9 mouse cellular contexts compared by ENCODE assay signal in the genomic region with DNA sequence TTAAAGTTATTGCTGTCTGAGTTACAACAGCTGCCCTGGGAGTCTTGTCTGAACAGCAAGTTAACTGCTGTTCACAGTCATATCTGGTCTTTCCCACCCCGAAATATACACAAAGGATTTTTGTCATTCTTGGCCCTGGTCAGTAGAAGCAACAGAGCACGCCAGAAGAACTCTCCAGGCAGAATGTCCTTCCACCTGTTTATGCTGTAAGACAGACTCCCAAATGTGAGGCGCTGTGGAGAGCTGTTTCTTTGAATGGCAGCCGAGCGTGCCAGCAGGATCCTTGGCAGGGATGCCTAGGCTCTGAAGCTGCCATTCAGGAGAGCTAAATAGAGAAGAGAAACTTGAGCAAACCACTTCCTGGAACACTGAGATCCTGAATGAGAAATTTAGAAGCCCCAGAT. TPM values are rescaled to one million over a fixed set of nuclear protein-coding genes. Genes with fewer than 3 reads are reported as not detected.
DNase-seq lines count a peak whose midpoint lies in the region; ATAC-seq lines count a peak whose summit lies in the region.
"Had no signal": no experiment of that assay in that cellular context is flagged by ENCODE, and none has a peak within 500 bp of the region (broad histone marks: within the 10 kb centered on the region; RNA-seq: fewer than 3 reads in every experiment).

No protein-coding gene starts in this region.

- H3K36me3 ChIP-seq in midbrain, embryonic 14.5 days (ENCODE audit: control insufficient read depth, insufficient read depth, low read length): no peaks in the 10 kb centered on the region
- H3K36me3 ChIP-seq in midbrain, embryonic 10.5 days: no peaks in the 10 kb centered on the region
- no peaks in the 10 kb centered on the region for H3K36me3 ChIP-seq in embryonic facial prominence, embryonic 15.5 days
- H3K36me3 ChIP-seq in heart, embryonic 12.5 days: no peaks in the 10 kb centered on the region
- H3K36me3 ChIP-seq in lung, embryonic 16.5 days (ENCODE audit: control insufficient read depth, insufficient read depth, low read length): no peaks in the 10 kb centered on the region
- H3K36me3 ChIP-seq in stomach, embryonic 14.5 days (ENCODE audit: control insufficient read depth, insufficient read depth, low read length): no peaks in the 10 kb centered on the region
- H3K36me3 ChIP-seq: midbrain, embryonic 12.5 days had no signal

- no peaks in the 10 kb centered on the region for H3K27me3 ChIP-seq in midbrain, embryonic 14.5 days (ENCODE audit: control insufficient read depth, insufficient read depth, low read length)
- H3K27me3 ChIP-seq in midbrain, embryonic 10.5 days (ENCODE audit: low read depth, poor library complexity, severe bottlenecking): no peaks in the 10 kb centered on the region
- H3K27me3 ChIP-seq in embryonic facial prominence, embryonic 15.5 days: no peaks in the 10 kb centered on the region; the same call in 1 of the 2 replicates
- no peaks in the 10 kb centered on the region for H3K27me3 ChIP-seq in heart, embryonic 12.5 days (replicated peaks)
- H3K27me3 ChIP-seq in lung, embryonic 16.5 days (ENCODE audit: control insufficient read depth, insufficient read depth, low read depth, low read length): no peaks in the 10 kb centered on the region
- H3K27me3 ChIP-seq in stomach, embryonic 14.5 days (ENCODE audit: control insufficient read depth, insufficient read depth, low read length): no peaks in the 10 kb centered on the region
- H3K27me3 ChIP-seq: midbrain, embryonic 12.5 days had no signal

- H3K4me3 ChIP-seq in midbrain, embryonic 14.5 days (replicated peaks; ENCODE audit: low read depth, low read length): no peak overlapping the region
- H3K4me3 ChIP-seq in midbrain, embryonic 10.5 days: no peak overlapping the region
- no peak overlapping the region for H3K4me3 ChIP-seq in embryonic facial prominence, embryonic 15.5 days (replicated peaks)
- H3K4me3 ChIP-seq in heart, embryonic 12.5 days: no peak overlapping the region
- no peak overlapping the region for H3K4me3 ChIP-seq in lung, embryonic 16.5 days (ENCODE audit: low read length)
- H3K4me3 ChIP-seq in stomach, embryonic 14.5 days (ENCODE audit: low read depth, low read length): no peak overlapping the region
- H3K4me3 ChIP-seq: midbrain, embryonic 12.5 days had no signal

- no peak overlapping the region for H3K9ac ChIP-seq in midbrain, embryonic 14.5 days (replicated peaks; ENCODE audit: low read length)
- H3K9ac ChIP-seq in embryonic facial prominence, embryonic 15.5 days: no peak overlapping the region
- no peak overlapping the region for H3K9ac ChIP-seq in heart, embryonic 12.5 days
- H3K9ac ChIP-seq in lung, embryonic 16.5 days (ENCODE audit: low read length): no peak overlapping the region
- H3K9ac ChIP-seq in stomach, embryonic 14.5 days (replicated peaks; ENCODE audit: low read depth, low read length): no peak overlapping the region
- H3K9ac ChIP-seq: midbrain, embryonic 12.5 days had no signal

- H3K9me3 ChIP-seq in midbrain, embryonic 14.5 days (ENCODE audit: control insufficient read depth, low read length): no peaks in the 10 kb centered on the region
- H3K9me3 ChIP-seq in midbrain, embryonic 10.5 days (replicated peaks): no peaks in the 10 kb centered on the region
- H3K9me3 ChIP-seq in embryonic facial prominence, embryonic 15.5 days (replicated peaks): no peaks in the 10 kb centered on the region
- no peaks in the 10 kb centered on the region for H3K9me3 ChIP-seq in heart, embryonic 12.5 days (replicated peaks)
- no peaks in the 10 kb centered on the region for H3K9me3 ChIP-seq in lung, embryonic 16.5 days (ENCODE audit: control insufficient read depth, low read length)
- H3K9me3 ChIP-seq in stomach, embryonic 14.5 days (ENCODE audit: control insufficient read depth, low read depth, low read length): no peaks in the 10 kb centered on the region
- H3K9me3 ChIP-seq: midbrain, embryonic 12.5 days had no signal

- no peak overlapping the region for H3K4me2 ChIP-seq in midbrain, embryonic 14.5 days (ENCODE audit: low read length)
- H3K4me2 ChIP-seq in embryonic facial prominence, embryonic 15.5 days (replicated peaks): peak overlapping the region; percentile 34; the same call in 1 of the 2 replicates
- H3K4me2 ChIP-seq in heart, embryonic 12.5 days: peak overlapping the region; percentile 11; the same call in 1 of the 2 replicates
- peak overlapping the region; percentile 31; the same call in 1 of the 2 replicates for H3K4me2 ChIP-seq in lung, embryonic 16.5 days (ENCODE audit: low read depth, low read length)
- H3K4me2 ChIP-seq in stomach, embryonic 14.5 days (replicated peaks; ENCODE audit: low read depth, low read length): no peak overlapping the region; the same call in 1 of the 2 replicates
- H3K4me2 ChIP-seq: midbrain, embryonic 12.5 days had no signal

- no peak for ATAC-seq in midbrain, embryonic 14.5 days (ENCODE audit: low FRiP score, low TSS enrichment)
- ATAC-seq in embryonic facial prominence, embryonic 15.5 days (ENCODE audit: insufficient number of reproducible peaks, low FRiP score, low TSS enrichment, low read depth): peak; percentile 44; the same call in 1 of the 2 replicates
- ATAC-seq in heart, embryonic 12.5 days (ENCODE audit: insufficient number of reproducible peaks, low FRiP score): no peak
- peak; percentile 86 for ATAC-seq in lung, embryonic 16.5 days (ENCODE audit: low read depth)
- ATAC-seq in stomach, embryonic 14.5 days (ENCODE audit: insufficient number of reproducible peaks, insufficient read depth, low FRiP score, low read depth): peak; percentile 74; the same call in 1 of the 2 replicates

- H3K4me1 ChIP-seq in midbrain, embryonic 14.5 days (ENCODE audit: control insufficient read depth, insufficient read depth, low read length): no peaks in the 10 kb centered on the region
- no peaks in the 10 kb centered on the region for H3K4me1 ChIP-seq in midbrain, embryonic 10.5 days
- peaks cover 20% of the 10 kb centered on the region for H3K4me1 ChIP-seq in embryonic facial prominence, embryonic 15.5 days
- peaks cover 41% of the 10 kb centered on the region for H3K4me1 ChIP-seq in heart, embryonic 12.5 days (replicated peaks)
- H3K4me1 ChIP-seq in lung, embryonic 16.5 days (replicated peaks; ENCODE audit: control insufficient read depth, insufficient read depth, low read length): peaks cover 27% of the 10 kb centered on the region
- peaks cover 8% of the 10 kb centered on the region; the same call in 1 of the 2 replicates for H3K4me1 ChIP-seq in stomach, embryonic 14.5 days (ENCODE audit: control insufficient read depth, insufficient read depth, low read length)
- H3K4me1 ChIP-seq: midbrain, embryonic 12.5 days had no signal

- WGBS in midbrain, embryonic 14.5 days: 47% methylated on average over 5 of the region's 5 CpGs
- WGBS in midbrain, embryonic 10.5 days: 50% methylated on average over 5 of the region's 5 CpGs
- WGBS in embryonic facial prominence, embryonic 15.5 days: 19% methylated on average over 5 of the region's 5 CpGs
- WGBS in heart, embryonic 12.5 days: 29% methylated on average over 5 of the region's 5 CpGs
- WGBS in lung, embryonic 16.5 days: 14% methylated on average over 5 of the region's 5 CpGs
- 22% methylated on average over 5 of the region's 5 CpGs for WGBS in stomach, embryonic 14.5 days

- H3K27ac ChIP-seq in midbrain, embryonic 14.5 days (replicated peaks; ENCODE audit: low read depth, low read length): no peak overlapping the region
- no peak overlapping the region for H3K27ac ChIP-seq in midbrain, embryonic 10.5 days (replicated peaks)
- peak overlapping the region; percentile 79 for H3K27ac ChIP-seq in embryonic facial prominence, embryonic 15.5 days (replicated peaks)
- H3K27ac ChIP-seq in heart, embryonic 12.5 days (ENCODE audit: poor library complexity, severe bottlenecking): peak overlapping the region; percentile 70
- H3K27ac ChIP-seq in lung, embryonic 16.5 days (ENCODE audit: low read length): peak overlapping the region; percentile 69
- H3K27ac ChIP-seq in stomach, embryonic 14.5 days (ENCODE audit: low read length): peak overlapping the region; percentile 45; the same call in 1 of the 2 replicates
- H3K27ac ChIP-seq: midbrain, embryonic 12.5 days had no signal

- peak; percentile 51 for DNase-seq in midbrain, embryonic 14.5 days
- DNase-seq in midbrain, embryonic 10.5 days (ENCODE audit: low spot score): no peak
- DNase-seq in kidney, postnatal 4 days: peak; percentile 26 to 45
- DNase-seq in retina, postnatal 1 day: no peak

RNA-seq across cellular contexts. Expression of a gene that starts 23.4 kb away (rescaled TPM):
- 30.6 and 40.7 TPM in 2 replicates for polyA plus RNA-seq in midbrain, embryonic 14.5 days (2014; fragmentation: Nextera tagmentation; extraction: Ambion mirVana)
- 25.4 and 30.7 TPM in 2 replicates for polyA plus RNA-seq in midbrain, embryonic 10.5 days (2016; fragmentation: Nextera tagmentation; extraction: Ambion mirVana)
- 35.3 and 37.8 TPM in 2 replicates for polyA plus RNA-seq in embryonic facial prominence, embryonic 15.5 days (2015; fragmentation: Nextera tagmentation; extraction: Ambion mirVana)
- polyA plus RNA-seq in heart, embryonic 12.5 days (2016; fragmentation: Nextera tagmentation; extraction: Ambion mirVana): 37.0 and 38.1 TPM in 2 replicates
- polyA plus RNA-seq in lung, embryonic 16.5 days (2015; fragmentation: Nextera tagmentation; extraction: Ambion mirVana): 26.7 and 27.0 TPM in 2 replicates
- 32.4 and 34.2 TPM in 2 replicates for polyA plus RNA-seq in stomach, embryonic 14.5 days (2014; fragmentation: Nextera tagmentation; extraction: Ambion mirVana)

Comparison
In these comparisons a context has a peak if more than half of its experiments do, and no peak if none do; other contexts are left out.
1. DNase-seq: peak in midbrain, embryonic 14.5 days (single experiment) and kidney, postnatal 4 days (2 of 2); none in midbrain, embryonic 10.5 days (single experiment) and retina, postnatal 1 day (single experiment).
2. ATAC-seq: peak in embryonic facial prominence, embryonic 15.5 days (single experiment), lung, embryonic 16.5 days (single experiment) and stomach, embryonic 14.5 days (single experiment); none in midbrain, embryonic 14.5 days (single experiment) and heart, embryonic 12.5 days (single experiment).
3. H3K27ac ChIP-seq: peak in embryonic facial prominence, embryonic 15.5 days (single experiment), heart, embryonic 12.5 days (single experiment), lung, embryonic 16.5 days (single experiment) and stomach, embryonic 14.5 days (single experiment); none in midbrain, embryonic 14.5 days (single experiment) and midbrain, embryonic 10.5 days (single experiment).
4. H3K4me2 ChIP-seq: peak in embryonic facial prominence, embryonic 15.5 days (single experiment), heart, embryonic 12.5 days (single experiment) and lung, embryonic 16.5 days (single experiment); none in midbrain, embryonic 14.5 days (single experiment) and stomach, embryonic 14.5 days (single experiment).